Mouse (Mus musculus): Measurements from ENCODE around the gene Nmrk2. TPM values are rescaled to one million over a fixed set of nuclear protein-coding genes. Genes with fewer than 3 reads are reported as not detected.
"Not testable (repeated sequence)": the region's sequence is repeated elsewhere in the genome, so short reads cannot be mapped to it uniquely, and the experiment has no call there.

Gene Nmrk2
- polyA plus RNA-seq, 1 experiment from 2014 or later, result 0.22 TPM

DNA sequence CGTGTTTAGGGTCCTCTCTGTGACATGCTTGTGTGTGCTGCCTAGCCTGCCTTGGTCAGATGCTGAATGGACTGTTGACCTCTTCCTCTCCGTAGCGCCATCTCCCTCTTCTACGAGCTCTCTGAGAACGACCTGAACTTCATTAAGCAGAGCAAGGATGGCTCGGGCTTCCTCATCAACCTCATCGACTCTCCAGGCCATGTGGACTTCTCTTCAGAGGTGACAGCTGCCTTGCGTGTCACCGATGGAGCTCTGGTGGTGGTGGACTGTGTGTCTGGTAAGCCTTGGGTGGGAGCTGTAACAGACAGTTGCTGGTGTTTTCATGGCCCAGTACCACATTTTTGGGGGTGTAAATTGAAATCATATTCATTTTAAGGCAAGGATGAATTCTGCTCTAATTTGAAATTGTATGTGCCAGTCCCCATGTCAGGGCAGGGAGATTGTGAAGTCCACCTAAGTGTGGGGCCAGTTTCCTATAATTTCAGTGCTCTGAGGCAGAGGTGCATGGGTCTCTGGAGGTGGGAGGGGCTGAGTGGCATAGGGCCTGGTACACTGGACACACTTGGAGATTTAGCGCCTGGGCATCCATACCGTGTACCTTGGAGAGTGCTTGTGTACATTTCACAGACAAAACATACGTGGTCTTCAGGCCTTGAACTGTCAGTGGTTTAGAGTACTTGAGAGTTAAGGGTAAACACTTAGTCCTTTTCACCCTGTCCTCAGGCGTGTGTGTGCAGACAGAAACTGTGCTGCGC lies 23.7 kb downstream of the Nmrk2 start:
- peak overlapping the region; percentile 100 for H3K4me3 ChIP-seq (ENCODE audit: low read depth, low read length)
- no peak for DNase-seq (ENCODE audit: low spot score)
- ATAC-seq (replicated peaks; ENCODE audit: low FRiP score, low TSS enrichment, low read depth), result no peak
- H3K9ac ChIP-seq (ENCODE audit: low read length), result peak overlapping the region; percentile 100
- 70% methylated on average over 14 of the region's 14 CpGs for WGBS
- peaks cover 52% of the 10 kb centered on the region for H3K36me3 ChIP-seq (ENCODE audit: control insufficient read depth, insufficient read depth, low read length)
- peak overlapping the region; percentile 91; the same call in 1 of the 2 replicates for H3K27ac ChIP-seq (ENCODE audit: low read depth)
- no peaks in the 10 kb centered on the region for H3K27me3 ChIP-seq (replicated peaks; ENCODE audit: control insufficient read depth, insufficient read depth, low read length)
- H3K4me2 ChIP-seq (ENCODE audit: low read length), result peak overlapping the region; percentile 98
- H3K9me3 ChIP-seq (ENCODE audit: control insufficient read depth, low read length), result no peaks in the 10 kb centered on the region
- peaks cover 30% of the 10 kb centered on the region for H3K4me1 ChIP-seq (replicated peaks; ENCODE audit: control insufficient read depth, insufficient read depth, low read length)

DNA sequence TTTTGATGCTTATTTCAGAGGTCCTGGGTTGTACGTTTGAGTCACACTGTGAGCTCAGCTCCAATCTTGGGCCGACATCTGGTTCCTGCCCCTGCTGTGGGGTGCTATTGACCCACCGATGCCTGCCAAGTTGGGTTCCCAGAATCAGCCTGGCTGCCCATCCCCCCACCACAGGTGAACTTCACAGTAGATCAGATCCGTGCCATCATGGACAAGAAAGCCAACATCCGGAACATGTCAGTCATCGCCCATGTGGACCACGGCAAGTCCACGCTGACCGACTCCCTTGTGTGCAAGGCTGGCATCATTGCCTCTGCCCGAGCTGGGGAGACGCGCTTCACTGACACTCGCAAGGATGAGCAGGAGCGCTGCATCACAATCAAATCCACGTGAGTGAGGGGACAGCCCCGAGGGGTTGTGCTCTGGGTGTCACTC lies 24.3 kb downstream of the Nmrk2 start:
- peak overlapping the region; percentile 100 for H3K9ac ChIP-seq (ENCODE audit: low read length)
- peaks cover 52% of the 10 kb centered on the region for H3K36me3 ChIP-seq (ENCODE audit: control insufficient read depth, insufficient read depth, low read length)
- H3K4me3 ChIP-seq (ENCODE audit: low read depth, low read length), result peak overlapping the region; percentile 100
- DNase-seq (ENCODE audit: low spot score), result peak; percentile 71
- H3K27ac ChIP-seq (ENCODE audit: low read depth), result peak overlapping the region; percentile 91
- peak overlapping the region; percentile 98 for H3K4me2 ChIP-seq (ENCODE audit: low read length)
- WGBS, result 14% methylated on average over 16 of the region's 16 CpGs
- no peaks in the 10 kb centered on the region for H3K27me3 ChIP-seq (replicated peaks; ENCODE audit: control insufficient read depth, insufficient read depth, low read length)
- peaks cover 34% of the 10 kb centered on the region for H3K4me1 ChIP-seq (replicated peaks; ENCODE audit: control insufficient read depth, insufficient read depth, low read length)
- no peaks in the 10 kb centered on the region for H3K9me3 ChIP-seq (ENCODE audit: control insufficient read depth, low read length)
- ATAC-seq (replicated peaks; ENCODE audit: low FRiP score, low TSS enrichment, low read depth), result no peak

DNA sequence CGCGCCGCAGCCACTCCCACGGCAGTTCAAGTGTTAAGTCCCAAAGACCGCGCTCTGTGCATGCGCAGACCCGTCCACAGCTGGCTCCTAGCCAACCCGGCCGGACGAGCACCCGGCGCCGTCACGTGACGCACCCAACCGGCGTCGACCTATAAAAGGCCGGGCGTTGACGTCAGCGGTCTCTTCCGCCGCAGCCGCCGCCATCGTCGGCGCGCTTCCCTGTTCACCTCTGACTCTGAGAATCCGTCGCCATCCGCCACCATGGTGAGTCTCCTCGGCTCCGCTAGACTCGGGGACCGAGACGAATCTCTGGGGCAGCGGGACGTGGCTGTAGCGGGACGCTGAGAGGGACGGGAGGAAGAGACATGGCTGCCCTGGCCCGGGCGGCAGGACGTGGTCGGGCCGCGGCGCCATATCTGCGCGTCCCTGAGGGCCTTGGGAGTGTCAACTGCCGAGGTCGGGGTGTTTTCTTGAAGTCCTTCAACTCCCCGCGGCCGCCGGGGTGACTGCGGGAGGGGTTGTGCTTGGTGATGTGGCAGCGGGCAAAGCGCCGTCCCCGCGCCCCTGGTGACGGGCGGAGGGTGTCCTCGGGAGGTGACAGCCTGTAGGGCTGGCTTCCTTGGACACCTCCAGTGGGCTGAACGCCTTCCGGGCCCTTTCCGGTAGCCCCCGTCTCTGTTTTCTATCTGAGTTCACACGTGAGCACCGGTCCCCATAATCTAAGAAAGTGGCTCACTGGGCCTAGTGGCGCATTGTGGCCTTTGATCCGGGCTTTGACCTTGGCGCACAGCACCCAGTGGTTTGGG lies 25.2 kb downstream of the Nmrk2 start, which contains the start of gene Eef2:
Eef2 (plus strand) TSS at position 166 of the 806 bp plus-strand sequence.
- H3K9me3 ChIP-seq (ENCODE audit: control insufficient read depth, low read length), result no peaks in the 10 kb centered on the region
- H3K4me1 ChIP-seq (replicated peaks; ENCODE audit: control insufficient read depth, insufficient read depth, low read length), result peaks cover 34% of the 10 kb centered on the region
- H3K36me3 ChIP-seq (ENCODE audit: control insufficient read depth, insufficient read depth, low read length), result peaks cover 44% of the 10 kb centered on the region
- peak; percentile 99 for DNase-seq (ENCODE audit: low spot score)
- peak within 1 kb of the TSS; percentile 100 for H3K4me3 ChIP-seq (ENCODE audit: low read depth, low read length)
- no peaks in the 10 kb centered on the region for H3K27me3 ChIP-seq (replicated peaks; ENCODE audit: control insufficient read depth, insufficient read depth, low read length)
- H3K27ac ChIP-seq (ENCODE audit: low read depth), result peak within 1 kb of the TSS; percentile 91
- under 1% methylated on average over 77 of the region's 77 CpGs for WGBS
- peak; percentile 71 for ATAC-seq (replicated peaks; ENCODE audit: low FRiP score, low TSS enrichment, low read depth)
- H3K4me2 ChIP-seq (ENCODE audit: low read length), result peak within 1 kb of the TSS; percentile 98
- H3K9ac ChIP-seq (ENCODE audit: low read length), result peak within 1 kb of the TSS; percentile 100

DNA sequence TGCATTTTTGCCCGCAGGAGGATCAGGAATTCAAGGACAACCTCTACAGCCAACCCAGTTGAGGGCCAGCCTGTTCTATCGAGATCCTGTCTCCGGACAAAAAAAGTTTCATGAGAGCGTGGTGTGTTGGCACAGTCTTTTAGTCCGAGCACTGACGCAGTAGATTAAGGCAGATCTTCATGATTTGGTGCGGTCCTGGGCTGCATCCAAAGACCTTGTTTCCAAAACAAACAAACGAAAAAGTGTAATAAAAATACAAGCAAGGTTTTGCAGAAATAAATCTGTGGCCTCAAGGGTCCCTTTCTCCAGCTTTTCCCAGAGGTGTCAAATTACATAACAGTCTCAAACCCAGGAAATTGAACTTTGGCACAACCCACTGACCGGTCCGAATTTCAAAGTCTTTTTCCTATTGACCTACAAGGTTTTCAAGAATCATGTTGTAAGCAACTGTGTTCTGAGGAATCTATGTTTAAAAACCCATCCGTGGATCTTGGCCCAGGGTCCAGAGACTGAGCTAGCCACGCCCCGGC lies 25.9 kb downstream of the Nmrk2 start:
- DNase-seq (ENCODE audit: low spot score) (no peak), ATAC-seq (replicated peaks; ENCODE audit: low FRiP score, low TSS enrichment, low read depth) (peak; percentile 11; the same call in 1 of the 2 replicates)
- H3K4me3 ChIP-seq (ENCODE audit: low read depth, low read length), result peak overlapping the region; percentile 100
- 3% methylated on average over 13 of the region's 13 CpGs for WGBS
- peaks cover 34% of the 10 kb centered on the region for H3K4me1 ChIP-seq (replicated peaks; ENCODE audit: control insufficient read depth, insufficient read depth, low read length)
- H3K9me3 ChIP-seq (ENCODE audit: control insufficient read depth, low read length), result no peaks in the 10 kb centered on the region
- H3K27me3 ChIP-seq (replicated peaks; ENCODE audit: control insufficient read depth, insufficient read depth, low read length), result no peaks in the 10 kb centered on the region
- H3K27ac ChIP-seq (ENCODE audit: low read depth), result peak overlapping the region; percentile 91
- peak overlapping the region; percentile 32 for H3K9ac ChIP-seq (ENCODE audit: low read length)
- peak overlapping the region; percentile 58 for H3K4me2 ChIP-seq (ENCODE audit: low read length)
- peaks cover 37% of the 10 kb centered on the region for H3K36me3 ChIP-seq (ENCODE audit: control insufficient read depth, insufficient read depth, low read length)

DNA sequence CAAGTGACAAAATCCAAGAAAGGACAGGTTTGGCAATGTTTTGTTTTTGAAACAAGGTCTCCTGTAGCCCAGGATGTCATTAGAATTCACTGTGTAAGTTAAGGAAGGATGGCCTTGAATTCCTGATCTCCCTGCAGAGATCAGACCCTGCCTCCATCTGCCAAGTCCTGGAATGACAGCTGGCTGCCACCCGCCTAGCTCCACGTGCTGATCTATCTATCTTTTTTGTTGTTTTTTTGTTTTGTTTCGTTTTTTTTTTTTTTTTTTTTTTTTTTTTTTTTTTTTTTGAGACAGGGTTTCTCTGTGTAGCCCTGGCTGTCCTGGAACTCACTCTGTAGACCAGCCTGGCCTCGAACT lies 26.5 kb downstream of the Nmrk2 start:
- DNase-seq (ENCODE audit: low spot score); H3K9me3 ChIP-seq (ENCODE audit: control insufficient read depth, low read length); H3K27me3 ChIP-seq (replicated peaks; ENCODE audit: control insufficient read depth, insufficient read depth, low read length); ATAC-seq (replicated peaks; ENCODE audit: low FRiP score, low TSS enrichment, low read depth); H3K9ac ChIP-seq (ENCODE audit: low read length): not testable (repeated sequence)
- 12% methylated on average over 4 of the region's 4 CpGs for WGBS
- H3K4me2 ChIP-seq (ENCODE audit: low read length), result peak overlapping the region; percentile 50
- peaks cover 34% of the 10 kb centered on the region for H3K4me1 ChIP-seq (replicated peaks; ENCODE audit: control insufficient read depth, insufficient read depth, low read length)
- H3K4me3 ChIP-seq (ENCODE audit: low read depth, low read length), result peak overlapping the region; percentile 27
- peaks cover 30% of the 10 kb centered on the region for H3K36me3 ChIP-seq (ENCODE audit: control insufficient read depth, insufficient read depth, low read length)
- H3K27ac ChIP-seq (ENCODE audit: low read depth), result peak overlapping the region; percentile 91

DNA sequence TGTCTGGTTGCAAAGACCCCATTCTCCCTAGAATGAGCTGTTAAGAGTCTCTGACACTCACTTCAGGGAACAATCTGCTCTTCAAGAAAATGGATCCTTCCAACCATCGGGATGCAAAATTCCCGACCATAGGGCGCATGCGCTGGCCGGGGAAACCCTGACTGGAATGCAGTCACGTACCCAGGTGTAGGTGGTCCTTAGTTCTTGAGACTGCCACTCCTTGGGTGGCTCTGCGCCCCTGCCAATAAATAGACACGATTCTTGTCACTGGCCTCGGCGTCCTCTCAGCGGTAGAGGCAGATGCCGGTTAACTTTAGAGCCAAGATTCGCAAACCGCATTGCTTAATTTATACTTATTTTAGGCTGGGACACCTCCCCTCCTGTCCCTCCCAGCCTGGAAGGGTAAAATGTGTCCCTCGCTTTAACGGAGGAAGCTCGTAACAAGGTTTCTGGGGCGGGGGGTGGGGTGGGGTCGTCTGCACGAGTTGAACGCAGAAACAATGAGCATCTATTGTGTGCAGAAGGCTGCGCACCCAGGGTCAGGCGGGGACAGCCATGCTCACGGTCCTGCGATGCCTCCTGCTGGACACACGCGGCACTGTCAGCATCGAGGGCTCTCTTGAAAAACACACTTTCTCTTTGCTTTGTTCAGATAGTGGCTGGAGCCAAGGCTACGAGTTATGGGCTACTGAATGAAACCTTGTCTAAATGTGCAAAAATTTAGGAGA lies 27.1 kb downstream of the Nmrk2 start:
- peak overlapping the region; percentile 91 for H3K27ac ChIP-seq (ENCODE audit: low read depth)
- H3K27me3 ChIP-seq (replicated peaks; ENCODE audit: control insufficient read depth, insufficient read depth, low read length), result no peaks in the 10 kb centered on the region
- DNase-seq (ENCODE audit: low spot score) (peak; percentile 95), ATAC-seq (replicated peaks; ENCODE audit: low FRiP score, low TSS enrichment, low read depth) (peak; percentile 50)
- peak overlapping the region; percentile 27 for H3K4me3 ChIP-seq (ENCODE audit: low read depth, low read length)
- H3K4me2 ChIP-seq (ENCODE audit: low read length), result peak overlapping the region; percentile 50
- peaks cover 34% of the 10 kb centered on the region for H3K4me1 ChIP-seq (replicated peaks; ENCODE audit: control insufficient read depth, insufficient read depth, low read length)
- peaks cover 25% of the 10 kb centered on the region for H3K36me3 ChIP-seq (ENCODE audit: control insufficient read depth, insufficient read depth, low read length)
- H3K9ac ChIP-seq (ENCODE audit: low read length), result peak overlapping the region; percentile 20
- no peaks in the 10 kb centered on the region for H3K9me3 ChIP-seq (ENCODE audit: control insufficient read depth, low read length)
- 3% methylated on average over 29 of the region's 29 CpGs for WGBS

DNA sequence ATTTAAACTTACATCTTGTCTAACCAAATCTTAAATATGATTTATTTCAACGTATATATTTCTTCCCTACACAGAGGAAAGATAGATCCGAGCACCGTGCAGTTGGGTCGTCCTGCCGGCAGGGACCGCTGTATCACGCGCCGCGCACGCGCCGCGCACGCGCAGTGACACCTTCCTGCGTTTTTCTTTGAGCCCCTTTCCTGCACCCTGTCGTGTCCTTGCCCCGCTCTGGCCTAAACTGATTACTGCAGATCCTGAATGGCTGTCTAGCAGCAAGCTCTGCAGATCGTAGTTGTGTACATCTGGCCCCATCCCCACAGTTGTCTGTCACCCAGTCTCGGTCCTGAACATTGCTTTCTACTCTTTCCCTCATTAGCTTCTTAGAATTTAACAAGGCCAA lies 28.7 kb downstream of the Nmrk2 start:
- H3K4me2 ChIP-seq (ENCODE audit: low read length), result peak overlapping the region; percentile 37
- no peak overlapping the region for H3K9ac ChIP-seq (ENCODE audit: low read length)

DNA sequence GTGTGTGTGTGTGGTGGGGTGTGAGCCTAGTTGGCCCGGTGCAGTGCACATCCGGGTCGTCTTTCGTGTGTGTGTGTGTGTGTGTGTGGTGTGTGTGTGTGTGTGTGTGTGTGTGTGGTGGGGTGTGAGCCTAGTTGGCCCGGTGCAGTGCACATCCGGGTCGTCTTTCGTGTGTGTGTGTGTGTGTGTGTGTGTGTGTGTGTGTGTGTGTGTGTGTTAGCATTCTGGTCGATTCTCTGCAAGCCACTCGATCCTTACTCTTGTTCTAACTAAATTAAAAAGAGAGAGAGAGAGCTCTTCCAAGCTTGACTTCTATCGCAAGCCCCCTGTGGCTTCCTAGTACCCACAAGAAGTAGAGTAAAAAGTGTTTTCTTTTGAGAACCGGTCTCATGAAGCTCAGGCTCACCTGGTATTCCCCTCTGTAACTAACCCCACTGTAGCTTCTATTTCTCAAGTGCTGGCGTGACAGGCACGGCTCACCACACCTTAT lies 32.4 kb downstream of the Nmrk2 start:
- DNase-seq (ENCODE audit: low spot score), result not testable (repeated sequence)
- peak; percentile 24; the same call in 1 of the 2 replicates for ATAC-seq (replicated peaks; ENCODE audit: low FRiP score, low TSS enrichment, low read depth)
- peaks cover 28% of the 10 kb centered on the region for H3K4me1 ChIP-seq (replicated peaks; ENCODE audit: control insufficient read depth, insufficient read depth, low read length)

More for the DNA sequence above, 28.7 kb downstream of the Nmrk2 start:
- no peaks in the 10 kb centered on the region for H3K27me3 ChIP-seq (replicated peaks; ENCODE audit: control insufficient read depth, insufficient read depth, low read length)
- H3K9me3 ChIP-seq (ENCODE audit: control insufficient read depth, low read length), result no peaks in the 10 kb centered on the region
- 5% methylated on average over 21 of the region's 21 CpGs for WGBS
- H3K4me1 ChIP-seq (replicated peaks; ENCODE audit: control insufficient read depth, insufficient read depth, low read length), result peaks cover 33% of the 10 kb centered on the region
- H3K4me3 ChIP-seq (ENCODE audit: low read depth, low read length), result no peak overlapping the region
- DNase-seq (ENCODE audit: low spot score) (peak; percentile 89), ATAC-seq (replicated peaks; ENCODE audit: low FRiP score, low TSS enrichment, low read depth) (0 out of 2 replicates have a peak, but pooled peaks have one; percentile 4)
- H3K36me3 ChIP-seq (ENCODE audit: control insufficient read depth, insufficient read depth, low read length), result peaks cover 8% of the 10 kb centered on the region
- peak overlapping the region; percentile 69 for H3K27ac ChIP-seq (ENCODE audit: low read depth)

More for the DNA sequence above, 32.4 kb downstream of the Nmrk2 start:
- not testable (repeated sequence) for H3K27me3 ChIP-seq (replicated peaks; ENCODE audit: control insufficient read depth, insufficient read depth, low read length); H3K36me3 ChIP-seq (ENCODE audit: control insufficient read depth, insufficient read depth, low read length); H3K27ac ChIP-seq (ENCODE audit: low read depth); H3K4me3 ChIP-seq (ENCODE audit: low read depth, low read length); H3K9ac ChIP-seq (ENCODE audit: low read length); H3K9me3 ChIP-seq (ENCODE audit: control insufficient read depth, low read length)
- H3K4me2 ChIP-seq (ENCODE audit: low read length), result peak overlapping the region; percentile 5; the same call in 1 of the 2 replicates
- WGBS, result 22% methylated on average over 13 of the region's 14 CpGs

Data from intestine, embryonic 14.5 days (tissue).